Mouse (Mus musculus) forebrain, embryonic 13.5 days (tissue): ENCODE results near the gene Polr2h. TPM values are rescaled to one million over a fixed set of nuclear protein-coding genes. Genes with fewer than 3 reads are reported as not detected.
"Not testable (repeated sequence)": the region's sequence is repeated elsewhere in the genome, so short reads cannot be mapped to it uniquely, and the experiment has no call there.

ENCODE experiments used
- ATAC-seq: fragments of 200-750 bp; cut with Nextera tagmentation; 2 replicates; pipeline ENCODE4 v1.8.0; 2017
- H3K27ac ChIP-seq: fragments of 300-500 bp; sonication (generic); 2 replicates; pipeline ENCODE4 v1.5.1; 2015; ENCODE audit warnings: inconsistent platforms, mild to moderate bottlenecking, moderate library complexity
- H3K27me3 ChIP-seq: fragments of 300-500 bp; sonication (generic); 2 replicates; pipeline ENCODE4 v1.6.1; 2015; ENCODE audit warnings: mild to moderate bottlenecking, inconsistent platforms
- H3K36me3 ChIP-seq: fragments of 300-500 bp; sonication (generic); 2 replicates; pipeline ENCODE4 v1.6.1; 2015; ENCODE audit warnings: mild to moderate bottlenecking, inconsistent platforms; ENCODE audit not compliant: poor library complexity, severe bottlenecking
- H3K4me1 ChIP-seq: fragments of 300-500 bp; sonication (generic); 2 replicates; pipeline ENCODE4 v1.6.1; 2015; ENCODE audit warnings: inconsistent platforms
- H3K4me2 ChIP-seq: fragments of 300-500 bp; sonication (generic); 2 replicates; pipeline ENCODE4 v1.6.1; 2015; ENCODE audit warnings: inconsistent platforms, mild to moderate bottlenecking, moderate library complexity
- H3K4me3 ChIP-seq: fragments of 300-500 bp; sonication (generic); 2 replicates; pipeline ENCODE4 v1.5.1; 2015; ENCODE audit warnings: mild to moderate bottlenecking, inconsistent platforms
- H3K9ac ChIP-seq: fragments of 300-500 bp; sonication (generic); 2 replicates; pipeline ENCODE4 v1.6.1; 2015; ENCODE audit warnings: mild to moderate bottlenecking, inconsistent platforms
- H3K9me3 ChIP-seq: fragments of 300-500 bp; sonication (generic); replicated peaks from 2 replicates; pipeline ENCODE4 v1.6.1; 2016; ENCODE audit warnings: inconsistent platforms
- WGBS: fragments of 180-500 bp; shearing (Covaris S2); methylation state at CpG from one replicate; pipeline ENCODE4 v1.1.7; 2015; 5-methylcytosine and 5-hydroxymethylcytosine counted together
- polyA plus RNA-seq: library from polyadenylated mRNA; unstranded; fragments of >200 nt; fragmentation: Nextera tagmentation; extraction: Ambion mirVana; gene quantifications from 2 replicates; pipeline ENCODE4 v1.2.1, GENCODE M21; 2015

Polr2h gene
- 101 and 104 TPM in 2 replicates for polyA plus RNA-seq

DNA sequence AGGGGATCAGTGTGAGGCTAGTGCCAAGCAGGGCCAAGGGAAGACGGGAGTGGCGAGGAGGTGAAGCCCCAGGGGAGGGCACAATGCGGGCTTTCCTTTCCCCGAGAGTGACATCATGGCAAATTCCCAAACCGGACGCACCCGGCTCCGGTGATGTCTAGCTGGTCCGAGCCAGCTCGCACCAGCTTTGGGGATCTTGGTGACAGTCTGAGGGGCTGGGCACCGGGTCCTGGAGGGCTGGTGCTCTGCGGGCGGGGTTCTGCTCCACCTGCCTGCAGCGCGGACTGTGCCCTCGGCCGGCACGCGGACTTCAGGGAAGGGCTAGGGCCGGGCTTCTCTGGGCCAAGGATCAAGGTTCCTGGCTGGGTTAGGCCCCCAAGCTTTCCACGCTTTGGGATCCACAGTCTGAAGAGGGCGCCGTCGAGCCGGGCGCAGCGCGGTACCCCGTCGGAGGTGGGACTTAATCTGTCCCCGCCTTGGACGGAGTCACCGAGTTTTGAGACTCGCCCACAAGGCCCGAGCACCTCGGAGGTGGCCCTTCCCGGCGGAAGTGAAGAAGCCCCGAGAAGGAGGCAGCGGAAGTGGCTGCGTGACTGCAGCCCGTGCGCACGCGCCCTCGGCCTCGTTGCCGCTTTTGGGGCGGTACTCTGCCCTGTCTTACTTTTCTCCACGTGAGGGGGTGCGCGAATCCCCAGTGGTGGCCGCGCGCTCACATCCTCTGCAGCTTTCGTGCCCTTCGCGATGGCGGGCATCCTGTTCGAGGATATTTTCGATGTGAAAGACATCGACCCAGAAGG is at the start of gene Polr2h, which contains the start of gene Clcn2:
Polr2h (plus strand) TSS at position 485 of the 797 bp plus-strand sequence.
Clcn2 (minus strand) TSS at position 566 of the 797 bp plus-strand sequence.
- H3K27me3 ChIP-seq, result no peaks in the 10 kb centered on the region
- ATAC-seq, result peak; percentile 85
- H3K4me3 ChIP-seq, result peak within 1 kb of the TSS; percentile 64
- H3K9me3 ChIP-seq, result no peaks in the 10 kb centered on the region
- peak within 1 kb of the TSS; percentile 89 for H3K4me2 ChIP-seq
- peak within 1 kb of the TSS; percentile 83 for H3K9ac ChIP-seq
- WGBS, result under 1% methylated on average over 62 of the region's 62 CpGs
- peaks cover 21% of the 10 kb centered on the region for H3K36me3 ChIP-seq
- H3K4me1 ChIP-seq, result peaks cover 47% of the 10 kb centered on the region
- peak within 1 kb of the TSS; percentile 91 for H3K27ac ChIP-seq

DNA sequence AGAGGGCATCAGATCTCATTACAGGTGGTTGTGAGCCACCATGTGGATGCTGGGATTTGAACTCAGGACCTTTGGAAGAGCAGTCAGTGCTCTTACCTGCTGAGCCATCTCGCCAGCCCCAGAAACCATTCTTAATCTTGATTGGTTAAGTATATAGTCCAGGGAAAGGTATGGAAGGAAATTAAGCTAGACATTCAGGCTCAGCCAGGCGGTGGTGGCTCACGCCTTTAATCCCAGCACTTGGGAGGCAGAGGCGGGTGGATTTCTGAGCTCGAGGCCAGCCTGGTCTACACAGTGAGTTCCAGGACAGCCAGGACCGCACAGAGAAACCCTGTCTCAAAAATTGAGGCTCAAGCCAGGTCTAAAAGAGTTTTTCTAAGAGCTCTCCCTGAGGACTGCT is 49.5 kb upstream of the Polr2h start, which contains the start of gene Eif4g1:
Eif4g1 (plus strand) TSS at position 301 of the 400 bp plus-strand sequence.
- H3K27me3 ChIP-seq, ATAC-seq, H3K27ac ChIP-seq, H3K9me3 ChIP-seq, H3K4me3 ChIP-seq, H3K9ac ChIP-seq, H3K4me1 ChIP-seq, H3K4me2 ChIP-seq: not testable (repeated sequence)
- 94% methylated on average over 5 of the region's 6 CpGs for WGBS
- peaks cover 21% of the 10 kb centered on the region for H3K36me3 ChIP-seq

DNA sequence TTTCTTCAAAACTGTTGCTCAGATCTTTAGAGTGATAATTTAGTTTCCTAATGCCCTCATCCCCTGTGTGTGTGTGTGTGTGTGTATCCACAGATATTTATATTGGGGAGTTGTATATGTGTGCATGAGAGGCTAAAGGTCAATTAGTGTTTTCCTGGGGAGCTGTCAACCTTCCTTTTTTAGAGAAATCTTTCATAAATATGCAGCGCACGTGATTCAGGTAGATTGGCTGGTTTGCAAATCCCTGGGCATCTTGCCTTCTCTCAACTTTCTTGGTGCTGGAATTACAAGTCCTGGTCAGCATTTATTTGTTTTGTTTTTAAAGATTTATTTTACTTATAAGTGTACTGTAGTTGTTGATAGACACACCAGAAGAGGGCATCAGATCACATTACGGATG is 47.2 kb upstream of the Polr2h start:
- ATAC-seq, result no peak
- Histone ChIP-seq H3K4me2 (no peak overlapping the region), H3K9me3 (no peaks in the 10 kb centered on the region), H3K36me3 (peaks cover 16% of the 10 kb centered on the region), H3K4me1 (peaks cover 26% of the 10 kb centered on the region), H3K27me3 (no peaks in the 10 kb centered on the region), H3K9ac (no peak overlapping the region), H3K27ac (no peak overlapping the region), H3K4me3 (no peak overlapping the region)
- whole genome bisulfite sequencing, result 91% methylated on average over 3 of the region's 3 CpGs

DNA sequence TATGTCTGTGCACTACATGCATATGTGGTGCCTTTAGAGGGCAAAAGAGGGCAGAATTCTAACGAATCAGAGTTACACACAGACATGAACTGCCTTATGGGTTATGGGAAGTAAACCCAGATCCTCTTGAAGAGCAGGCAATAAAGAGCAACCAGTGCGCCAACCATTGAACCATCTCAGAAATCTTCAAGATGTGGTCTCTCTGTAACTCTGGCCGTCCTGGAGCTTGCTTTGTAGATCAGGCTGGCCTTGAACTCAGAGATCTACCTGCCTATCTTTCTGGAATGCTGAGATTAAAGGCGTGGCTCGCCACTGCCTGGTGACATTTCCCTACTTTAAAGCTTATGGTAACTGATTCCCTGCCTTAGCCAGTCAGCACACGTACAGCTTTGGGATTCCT is 45.6 kb upstream of the Polr2h start:
- no peak for ATAC-seq
- Histone ChIP-seq H3K27me3 (no peaks in the 10 kb centered on the region), H3K4me1 (peaks cover 29% of the 10 kb centered on the region), H3K36me3 (peaks cover 29% of the 10 kb centered on the region), H3K27ac (no peak overlapping the region), H3K4me2 (peak overlapping the region; percentile 96), H3K4me3 (peak overlapping the region; percentile 97), H3K9me3 (no peaks in the 10 kb centered on the region), H3K9ac (no peak overlapping the region; the same call in 1 of the 2 replicates)
- 22% methylated on average over 6 of the region's 6 CpGs for WGBS

DNA sequence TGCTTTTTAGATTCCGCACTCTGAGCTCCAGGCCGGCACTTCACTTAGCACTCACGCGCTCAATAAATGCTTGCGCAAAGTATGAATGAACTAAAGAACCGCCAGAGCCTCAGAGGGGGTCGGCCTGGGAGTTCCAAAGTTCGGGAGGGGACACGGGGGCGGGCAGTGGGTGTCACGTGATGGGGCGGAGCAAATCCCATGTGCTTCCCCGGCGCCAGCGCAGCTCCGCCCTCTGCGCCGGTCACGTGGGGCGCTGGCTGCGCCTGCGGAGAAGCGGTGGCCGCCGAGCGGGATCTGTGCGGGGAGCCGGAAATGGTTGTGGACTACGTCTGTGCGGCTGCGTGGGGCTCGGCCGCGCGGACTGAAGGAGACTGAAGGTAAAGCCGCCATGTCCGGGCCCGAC is 45.0 kb upstream of the Polr2h start:
- peak overlapping the region; percentile 96 for H3K4me2 ChIP-seq
- H3K9me3 ChIP-seq, result no peaks in the 10 kb centered on the region
- under 1% methylated on average over 32 of the region's 38 CpGs for WGBS
- peak overlapping the region; percentile 90 for H3K27ac ChIP-seq
- peak overlapping the region; percentile 97 for H3K9ac ChIP-seq
- H3K4me1 ChIP-seq, result peaks cover 29% of the 10 kb centered on the region
- H3K4me3 ChIP-seq, result peak overlapping the region; percentile 97
- peaks cover 34% of the 10 kb centered on the region for H3K36me3 ChIP-seq
- peak; percentile 97 for ATAC-seq
- H3K27me3 ChIP-seq, result no peaks in the 10 kb centered on the region

DNA sequence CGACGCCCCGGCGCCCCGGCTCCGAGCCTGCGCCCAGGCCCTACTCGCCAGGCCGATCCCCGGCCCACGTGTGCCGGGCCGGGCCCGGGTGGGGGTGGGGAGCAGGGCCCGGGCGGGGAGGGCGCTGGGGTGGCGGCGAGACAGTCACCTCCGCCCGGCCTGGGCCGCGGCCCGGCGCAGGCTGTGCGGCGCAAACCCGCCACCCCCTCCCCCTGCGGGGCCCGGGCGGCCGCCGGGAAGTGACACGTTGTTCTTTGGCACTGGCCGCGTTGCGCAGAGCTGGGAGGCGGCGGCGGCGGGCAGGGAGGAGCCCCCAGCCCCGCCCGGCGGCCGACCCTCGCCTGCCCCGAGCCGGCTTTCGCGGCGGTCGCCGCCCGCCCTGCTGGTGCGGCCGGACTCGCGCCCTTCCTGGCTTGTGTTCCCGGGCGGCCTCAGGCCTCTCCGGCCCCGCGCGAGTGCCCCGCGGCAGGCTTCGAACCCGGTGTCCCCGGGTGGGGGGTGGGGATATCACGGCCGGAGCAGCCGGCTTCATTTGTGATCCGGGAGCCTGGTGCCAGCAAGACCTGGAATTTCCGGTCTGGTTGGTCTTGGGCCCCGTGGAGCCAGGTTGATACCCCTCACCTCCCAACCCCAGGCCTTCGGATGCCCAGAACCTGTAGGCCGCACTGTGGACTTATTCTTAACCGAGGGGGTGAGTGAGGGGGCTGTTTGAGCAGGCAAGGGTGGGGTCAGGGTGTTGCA is 44.3 kb upstream of the Polr2h start:
- H3K27ac ChIP-seq, result peak overlapping the region; percentile 90
- no peaks in the 10 kb centered on the region for H3K27me3 ChIP-seq
- peak overlapping the region; percentile 96 for H3K4me2 ChIP-seq
- no peaks in the 10 kb centered on the region for H3K9me3 ChIP-seq
- peaks cover 35% of the 10 kb centered on the region for H3K4me1 ChIP-seq
- peak; percentile 87 for ATAC-seq
- H3K9ac ChIP-seq, result peak overlapping the region; percentile 97
- peak overlapping the region; percentile 97 for H3K4me3 ChIP-seq
- under 1% methylated on average over 23 of the region's 78 CpGs for WGBS
- H3K36me3 ChIP-seq, result peaks cover 41% of the 10 kb centered on the region

DNA sequence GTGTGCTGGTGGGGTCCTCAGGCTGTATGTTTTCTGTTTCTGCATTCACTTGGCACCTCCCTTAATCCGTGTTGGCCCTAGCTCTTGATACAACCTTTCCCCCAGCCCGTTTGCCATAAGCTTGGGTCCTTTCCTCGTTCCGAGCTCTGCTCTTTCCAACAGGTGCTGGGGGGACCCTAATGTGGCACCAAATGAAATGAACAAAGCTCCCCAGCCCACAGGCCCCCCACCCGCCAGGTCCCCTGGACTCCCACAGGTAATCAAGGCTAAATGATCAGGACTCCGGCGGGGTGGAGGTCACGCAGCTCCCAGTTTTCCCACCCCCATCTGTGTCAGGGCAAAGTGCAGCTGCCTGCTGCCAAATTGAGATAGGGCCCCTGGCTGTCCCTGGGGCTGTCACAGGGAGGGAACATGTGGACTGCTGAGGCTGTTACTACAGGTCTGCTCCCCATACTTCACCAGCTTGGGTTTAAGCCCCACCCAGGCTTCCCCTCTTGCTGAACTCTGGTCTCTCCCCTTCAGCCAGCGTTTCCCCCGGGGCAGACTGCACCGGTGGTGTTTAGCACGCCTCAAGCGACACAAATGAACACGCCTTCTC is 43.7 kb upstream of the Polr2h start:
- peak overlapping the region; percentile 96 for H3K4me2 ChIP-seq
- peaks cover 35% of the 10 kb centered on the region for H3K4me1 ChIP-seq
- WGBS, result 10% methylated on average over 14 of the region's 14 CpGs
- no peaks in the 10 kb centered on the region for H3K27me3 ChIP-seq
- ATAC-seq, result no peak
- peak overlapping the region; percentile 97 for H3K4me3 ChIP-seq
- peaks cover 47% of the 10 kb centered on the region for H3K36me3 ChIP-seq
- no peaks in the 10 kb centered on the region for H3K9me3 ChIP-seq
- peak overlapping the region; percentile 97 for H3K9ac ChIP-seq
- 0 out of 2 replicates have a peak overlapping the region, but pooled peaks have one; percentile 90 for H3K27ac ChIP-seq

DNA sequence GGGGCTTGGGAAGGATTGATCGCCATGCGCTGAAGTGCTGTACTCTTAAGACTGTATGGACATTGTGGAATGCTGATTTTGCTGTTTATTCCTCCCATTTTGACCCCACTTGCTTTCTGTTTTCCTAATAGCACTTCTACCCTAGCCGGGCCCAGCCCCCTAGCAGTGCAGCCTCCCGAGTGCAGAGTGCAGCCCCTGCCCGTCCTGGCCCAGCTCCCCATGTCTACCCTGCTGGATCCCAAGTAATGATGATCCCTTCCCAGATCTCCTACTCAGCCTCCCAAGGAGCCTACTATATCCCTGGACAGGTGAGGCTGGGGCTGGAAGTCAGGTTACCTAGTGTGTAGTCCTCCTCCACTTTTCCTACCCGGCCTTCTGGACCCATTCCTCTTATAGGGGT is 42.3 kb upstream of the Polr2h start:
- 0 out of 2 replicates have a peak overlapping the region, but pooled peaks have one; percentile 1 for H3K4me3 ChIP-seq
- no peaks in the 10 kb centered on the region for H3K9me3 ChIP-seq
- no peaks in the 10 kb centered on the region for H3K27me3 ChIP-seq
- H3K27ac ChIP-seq, result no peak overlapping the region
- peaks cover 61% of the 10 kb centered on the region for H3K36me3 ChIP-seq
- no peak for ATAC-seq
- H3K9ac ChIP-seq, result no peak overlapping the region
- WGBS, result 94% methylated on average over 6 of the region's 6 CpGs
- peaks cover 35% of the 10 kb centered on the region for H3K4me1 ChIP-seq
- no peak overlapping the region for H3K4me2 ChIP-seq

DNA sequence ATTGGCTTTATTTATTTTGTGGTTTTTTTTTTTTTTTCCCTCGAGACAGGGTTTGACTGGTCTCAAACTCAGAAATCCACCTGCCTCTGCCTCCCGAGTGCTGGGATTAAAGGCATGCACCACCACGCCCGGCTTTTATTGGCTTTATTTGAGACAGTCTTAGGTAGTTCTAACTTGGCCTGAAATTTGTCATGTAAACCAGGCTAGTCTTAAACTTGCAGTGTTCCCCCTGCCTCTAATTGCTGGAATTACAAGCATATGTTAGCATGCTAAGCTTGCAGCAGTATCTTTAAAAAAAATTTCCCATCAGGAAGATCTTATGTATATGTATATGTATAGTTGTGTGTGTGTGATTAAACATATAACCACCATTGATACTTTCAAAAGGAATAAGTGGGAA is 40.8 kb upstream of the Polr2h start:
- H3K4me1 ChIP-seq, result peaks cover 35% of the 10 kb centered on the region
- H3K36me3 ChIP-seq, result peaks cover 76% of the 10 kb centered on the region
- H3K9ac ChIP-seq, result no peak overlapping the region
- H3K4me3 ChIP-seq, result no peak overlapping the region
- H3K4me2 ChIP-seq, result no peak overlapping the region
- no peak overlapping the region for H3K27ac ChIP-seq
- 92% methylated on average over 4 of the region's 4 CpGs for WGBS
- no peaks in the 10 kb centered on the region for H3K27me3 ChIP-seq
- no peaks in the 10 kb centered on the region for H3K9me3 ChIP-seq
- ATAC-seq, result no peak

DNA sequence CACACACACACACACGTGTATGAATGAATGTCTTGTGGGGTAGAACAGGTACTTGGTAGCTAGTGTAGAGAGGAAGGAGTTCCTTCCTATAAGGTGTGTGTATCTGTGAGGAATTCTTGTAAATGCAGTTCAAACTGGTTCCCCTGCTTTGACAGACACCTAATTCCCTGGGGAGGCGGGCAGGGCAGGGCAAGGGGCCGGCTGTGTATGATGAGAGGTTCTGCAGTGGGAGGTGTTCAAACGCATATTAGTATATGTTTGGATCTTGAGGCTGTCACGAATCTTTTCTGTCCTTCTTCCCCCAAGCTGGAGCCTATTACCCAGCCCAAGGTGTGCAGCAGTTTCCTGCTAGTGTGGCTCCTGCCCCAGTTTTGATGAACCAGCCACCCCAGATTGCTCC is 40.1 kb upstream of the Polr2h start:
- no peak overlapping the region for H3K4me2 ChIP-seq
- H3K4me3 ChIP-seq, result no peak overlapping the region
- H3K4me1 ChIP-seq, result peaks cover 29% of the 10 kb centered on the region
- 91% methylated on average over 5 of the region's 5 CpGs for WGBS
- no peak for ATAC-seq
- H3K27ac ChIP-seq, result no peak overlapping the region
- no peaks in the 10 kb centered on the region for H3K27me3 ChIP-seq
- H3K9me3 ChIP-seq, result no peaks in the 10 kb centered on the region
- no peak overlapping the region for H3K9ac ChIP-seq
- H3K36me3 ChIP-seq, result peaks cover 83% of the 10 kb centered on the region

DNA sequence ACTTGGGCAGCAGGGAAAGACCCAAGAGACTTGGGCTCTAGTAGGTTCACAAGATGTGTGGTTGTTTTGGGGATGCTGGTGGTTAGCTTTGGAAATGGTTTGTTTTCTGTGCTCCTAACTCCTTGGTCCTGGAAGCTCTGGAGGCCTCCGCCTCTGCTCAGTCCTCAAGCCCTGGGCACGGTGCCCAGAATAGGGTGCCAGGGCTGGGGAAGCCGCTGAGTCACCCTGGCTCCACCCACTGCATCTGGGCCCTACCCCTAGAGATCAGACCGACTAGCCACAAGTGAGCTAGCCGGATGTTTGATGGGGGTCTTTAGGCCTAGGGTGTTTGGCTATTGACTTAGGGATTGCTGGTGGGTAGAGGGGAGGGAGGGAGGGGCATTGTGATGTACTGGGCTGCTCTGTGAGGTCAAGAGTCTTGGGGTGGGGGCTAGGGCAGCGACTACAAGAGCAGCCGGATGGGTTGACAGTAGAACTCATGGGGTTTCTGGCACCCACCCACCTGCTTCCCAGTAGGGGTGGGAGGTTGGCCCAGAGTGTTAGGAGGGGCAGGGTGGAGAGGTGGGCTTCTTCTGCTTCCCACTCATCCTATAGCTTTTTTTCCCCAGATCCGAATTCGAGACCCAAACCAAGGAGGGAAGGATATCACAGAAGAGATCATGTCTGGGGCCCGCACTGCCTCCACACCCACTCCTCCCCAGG is 39.3 kb upstream of the Polr2h start:
- H3K4me3 ChIP-seq, result no peak overlapping the region
- no peak overlapping the region for H3K9ac ChIP-seq
- WGBS, result 71% methylated on average over 10 of the region's 10 CpGs
- no peak overlapping the region for H3K27ac ChIP-seq
- no peaks in the 10 kb centered on the region for H3K9me3 ChIP-seq
- peaks cover 91% of the 10 kb centered on the region for H3K36me3 ChIP-seq
- H3K4me1 ChIP-seq, result peaks cover 29% of the 10 kb centered on the region
- H3K4me2 ChIP-seq, result no peak overlapping the region
- no peak for ATAC-seq
- H3K27me3 ChIP-seq, result no peaks in the 10 kb centered on the region
